Mouse (Mus musculus) hindbrain, embryonic 16.5 days (tissue): ENCODE results near the gene Chrne. TPM values are rescaled to one million over a fixed set of nuclear protein-coding genes. Genes with fewer than 3 reads are reported as not detected.

ENCODE experiments used
- ATAC-seq: fragments of 200-750 bp; cut with Nextera tagmentation; 2 replicates; pipeline ENCODE4 v1.8.0; 2017; ENCODE audit warnings: moderate TSS enrichment, moderate library complexity
- H3K27ac ChIP-seq: fragments of 300-500 bp; sonication (generic); 2 replicates; pipeline ENCODE4 v1.5.1; 2014; ENCODE audit warnings: low read depth, mild to moderate bottlenecking, control low read depth, low read length, moderate library complexity
- H3K27me3 ChIP-seq: fragments of 300-500 bp; sonication (generic); replicated peaks from 2 replicates; pipeline ENCODE4 v1.6.1; 2014; ENCODE audit warnings: low read length; ENCODE audit not compliant: control insufficient read depth, insufficient read depth
- H3K36me3 ChIP-seq: fragments of 300-500 bp; sonication (generic); 2 replicates; pipeline ENCODE4 v1.6.1; 2014; ENCODE audit warnings: mild to moderate bottlenecking, low read length, moderate library complexity, mixed read lengths; ENCODE audit not compliant: control insufficient read depth, insufficient read depth
- H3K4me1 ChIP-seq: fragments of 300-500 bp; sonication (generic); 2 replicates; pipeline ENCODE4 v1.6.1; 2014; ENCODE audit warnings: low read depth, low read length; ENCODE audit not compliant: control insufficient read depth, insufficient read depth
- H3K4me2 ChIP-seq: fragments of 300-500 bp; sonication (generic); 2 replicates; pipeline ENCODE4 v1.6.1; 2014; ENCODE audit warnings: mild to moderate bottlenecking, low read length, control low read depth, moderate library complexity
- H3K4me3 ChIP-seq: fragments of 300-500 bp; sonication (generic); 2 replicates; pipeline ENCODE4 v1.5.1; 2014; ENCODE audit warnings: mild to moderate bottlenecking, low read length, control low read depth, moderate library complexity
- H3K9ac ChIP-seq: fragments of 300-500 bp; sonication (generic); 2 replicates; pipeline ENCODE4 v1.6.1; 2014; ENCODE audit warnings: low read depth, mild to moderate bottlenecking, control low read depth, low read length, moderate library complexity
- H3K9me3 ChIP-seq: fragments of 300-500 bp; sonication (generic); 2 replicates; pipeline ENCODE4 v1.6.1; 2014; ENCODE audit warnings: mild to moderate bottlenecking, low read length, moderate library complexity; ENCODE audit not compliant: control insufficient read depth
- WGBS: fragments of 180-500 bp; shearing (Covaris S2); extraction: QIAGEN DNeasy Blood & Tissue Kit; methylation state at CpG from one replicate; pipeline ENCODE4 v1.1.7; 2014; 5-methylcytosine and 5-hydroxymethylcytosine counted together
- polyA plus RNA-seq: library from polyadenylated mRNA; unstranded; fragments of >200 nt; fragmentation: Nextera tagmentation; extraction: Ambion mirVana; gene quantifications from 2 replicates; pipeline ENCODE4 v1.2.1, GENCODE M21; 2015

The Chrne gene
- polyA plus RNA-seq, 1 experiment from 2014 or later, result not detected

GRCm38 (mm10) chr11:70621972-70622814, 3.2 kb upstream of the Chrne start:
- Histone ChIP-seq H3K4me1 (no peaks in the 10 kb centered on the region), H3K9ac (no peak overlapping the region), H3K4me3 (no peak overlapping the region), H3K9me3 (no peaks in the 10 kb centered on the region), H3K27ac (no peak overlapping the region), H3K27me3 (no peaks in the 10 kb centered on the region), H3K36me3 (no peaks in the 10 kb centered on the region), H3K4me2 (no peak overlapping the region)
- no peak for ATAC-seq
- WGBS, result 39% methylated on average over 7 of the region's 7 CpGs

- peak within 1 kb of the TSS; percentile 9 for H3K4me3 ChIP-seq
- H3K4me2 ChIP-seq, result peak within 1 kb of the TSS; percentile 55
- no peaks in the 10 kb centered on the region for H3K9me3 ChIP-seq
- H3K9ac ChIP-seq, result peak within 1 kb of the TSS; percentile 49
- no peak within 1 kb of the TSS for H3K27ac ChIP-seq
- peaks cover 9% of the 10 kb centered on the region for H3K4me1 ChIP-seq
- H3K36me3 ChIP-seq, result peaks cover 13% of the 10 kb centered on the region
- no peak for ATAC-seq
- WGBS, result 19% methylated on average over 21 of the region's 21 CpGs
- no peaks in the 10 kb centered on the region for H3K27me3 ChIP-seq
Measured at GRCm38 (mm10) chr11:70615516-70616093, 3.4 kb downstream of the Chrne start, which contains the start of gene 4930544D05Rik. TSS of gene 4930544D05Rik (plus strand) at chr11:70615848.

- peaks cover 9% of the 10 kb centered on the region for H3K4me1 ChIP-seq
- H3K36me3 ChIP-seq, result peaks cover 18% of the 10 kb centered on the region
- 3% methylated on average over 17 of the region's 17 CpGs for WGBS
- ATAC-seq, result peak; percentile 43; the same call in 1 of the 2 replicates
- H3K9ac ChIP-seq, result peak overlapping the region; percentile 49
- peak overlapping the region; percentile 55 for H3K4me2 ChIP-seq
- H3K9me3 ChIP-seq, result no peaks in the 10 kb centered on the region
- peak overlapping the region; percentile 9 for H3K4me3 ChIP-seq
- no peak overlapping the region for H3K27ac ChIP-seq
- no peaks in the 10 kb centered on the region for H3K27me3 ChIP-seq
Measured at GRCm38 (mm10) chr11:70615074-70615473, 3.9 kb downstream of the Chrne start.

- peaks cover 39% of the 10 kb centered on the region for H3K36me3 ChIP-seq
- ATAC-seq, result no peak
- 76% methylated on average over 7 of the region's 7 CpGs for WGBS
Measured at GRCm38 (mm10) chr11:70612505-70612904, 6.5 kb downstream of the Chrne start.

GRCm38 (mm10) chr11:70610752-70611151, 8.3 kb downstream of the Chrne start:
- H3K27ac ChIP-seq, result no peak overlapping the region
- WGBS, result 94% methylated on average over 4 of the region's 4 CpGs

More at GRCm38 (mm10) chr11:70612505-70612904, 6.5 kb downstream of the Chrne start:
- Histone ChIP-seq H3K9ac (no peak overlapping the region), H3K4me2 (no peak overlapping the region), H3K9me3 (no peaks in the 10 kb centered on the region), H3K4me1 (peaks cover 9% of the 10 kb centered on the region), H3K27me3 (no peaks in the 10 kb centered on the region), H3K4me3 (no peak overlapping the region), H3K27ac (no peak overlapping the region)

GRCm38 (mm10) chr11:70608381-70609066, 10.5 kb downstream of the Chrne start:
- H3K27me3 ChIP-seq, result no peaks in the 10 kb centered on the region

More at GRCm38 (mm10) chr11:70610752-70611151, 8.3 kb downstream of the Chrne start:
- peaks cover 54% of the 10 kb centered on the region for H3K36me3 ChIP-seq
- no peaks in the 10 kb centered on the region for H3K27me3 ChIP-seq
- no peak overlapping the region for H3K4me3 ChIP-seq
- no peak overlapping the region for H3K4me2 ChIP-seq
- no peak for ATAC-seq
- H3K4me1 ChIP-seq, result peaks cover 9% of the 10 kb centered on the region
- no peaks in the 10 kb centered on the region for H3K9me3 ChIP-seq
- H3K9ac ChIP-seq, result no peak overlapping the region

GRCm38 (mm10) chr11:70607611-70608010, 11.4 kb downstream of the Chrne start:
- H3K27me3 ChIP-seq, result no peaks in the 10 kb centered on the region
- WGBS, result 91% methylated on average over 9 of the region's 9 CpGs
- H3K4me1 ChIP-seq, result no peaks in the 10 kb centered on the region
- no peak overlapping the region for H3K27ac ChIP-seq
- ATAC-seq, result no peak
- peaks cover 53% of the 10 kb centered on the region for H3K36me3 ChIP-seq
- H3K4me2 ChIP-seq, result no peak overlapping the region
- no peak overlapping the region for H3K4me3 ChIP-seq
- H3K9me3 ChIP-seq, result no peaks in the 10 kb centered on the region
- H3K9ac ChIP-seq, result no peak overlapping the region

More at GRCm38 (mm10) chr11:70608381-70609066, 10.5 kb downstream of the Chrne start:
- Histone ChIP-seq H3K9ac (no peak overlapping the region), H3K4me2 (no peak overlapping the region), H3K9me3 (no peaks in the 10 kb centered on the region), H3K27ac (no peak overlapping the region), H3K36me3 (peaks cover 59% of the 10 kb centered on the region), H3K4me1 (no peaks in the 10 kb centered on the region), H3K4me3 (no peak overlapping the region)
- no peak for ATAC-seq
- 88% methylated on average over 26 of the region's 26 CpGs for WGBS

- Histone ChIP-seq H3K4me2 (no peak overlapping the region), H3K27ac (no peak overlapping the region), H3K36me3 (peaks cover 52% of the 10 kb centered on the region), H3K4me3 (no peak overlapping the region), H3K27me3 (no peaks in the 10 kb centered on the region), H3K9me3 (no peaks in the 10 kb centered on the region), H3K4me1 (no peaks in the 10 kb centered on the region), H3K9ac (no peak overlapping the region)
- 72% methylated on average over 12 of the region's 12 CpGs for WGBS
- no peak for ATAC-seq
Measured at GRCm38 (mm10) chr11:70606717-70607116, 12.3 kb downstream of the Chrne start.
